Mouse (Mus musculus): ENCODE results near the gene Prkca.

Gene Prkca

DNA sequence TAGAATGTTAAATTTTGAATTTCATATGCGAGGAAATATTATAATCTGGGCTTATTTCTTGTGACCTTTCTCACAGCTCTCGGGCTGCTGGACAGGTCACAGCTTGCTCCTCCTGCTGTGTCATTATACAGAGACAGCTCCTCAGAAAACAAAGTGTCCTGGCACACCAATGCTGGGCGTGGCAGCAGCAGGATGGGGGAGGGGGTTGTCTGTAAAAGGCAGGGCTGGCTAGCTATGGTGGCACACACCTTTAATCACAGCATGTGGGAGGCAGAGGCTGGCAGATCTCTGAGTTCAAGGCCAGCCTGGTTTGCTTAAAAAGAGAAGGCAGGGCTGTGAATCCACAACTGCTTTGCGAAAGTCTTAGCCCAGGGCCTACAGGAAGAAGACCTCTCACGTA lies 360.5 kb downstream of the Prkca start:
- no peak for DNase-seq

DNA sequence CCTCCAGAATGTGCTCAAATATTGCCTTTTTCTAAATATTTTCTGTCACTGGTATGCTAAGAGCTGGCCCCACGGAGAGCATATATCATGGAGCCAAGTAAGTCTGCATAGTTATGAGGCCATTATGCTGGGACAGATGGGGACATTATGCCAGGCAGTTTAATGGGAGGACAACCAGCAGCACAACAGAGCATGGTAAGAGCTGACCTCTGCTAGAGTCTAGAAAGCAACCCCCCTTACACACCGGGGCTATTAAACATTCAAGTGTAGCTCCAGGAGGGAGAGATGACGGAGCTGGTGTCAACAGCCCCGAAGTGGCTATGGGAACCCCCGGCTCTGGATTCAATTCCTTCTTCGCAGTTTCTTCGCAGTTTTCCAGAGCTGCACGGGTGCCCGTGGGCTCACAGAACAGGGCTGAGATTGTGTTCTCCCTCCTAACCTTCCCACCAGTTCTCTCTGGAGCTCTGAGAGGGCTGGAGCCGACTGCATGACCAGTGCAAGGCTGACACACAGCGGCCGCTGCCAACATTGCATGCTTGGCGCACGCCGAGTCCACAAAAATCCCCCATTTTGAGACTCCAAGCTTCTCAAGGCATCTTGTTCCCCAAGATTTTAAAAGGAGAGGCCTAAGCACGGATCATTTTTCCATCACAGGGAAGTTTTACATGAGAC lies 361.4 kb downstream of the Prkca start:
- peak; percentile 30 for DNase-seq

DNA sequence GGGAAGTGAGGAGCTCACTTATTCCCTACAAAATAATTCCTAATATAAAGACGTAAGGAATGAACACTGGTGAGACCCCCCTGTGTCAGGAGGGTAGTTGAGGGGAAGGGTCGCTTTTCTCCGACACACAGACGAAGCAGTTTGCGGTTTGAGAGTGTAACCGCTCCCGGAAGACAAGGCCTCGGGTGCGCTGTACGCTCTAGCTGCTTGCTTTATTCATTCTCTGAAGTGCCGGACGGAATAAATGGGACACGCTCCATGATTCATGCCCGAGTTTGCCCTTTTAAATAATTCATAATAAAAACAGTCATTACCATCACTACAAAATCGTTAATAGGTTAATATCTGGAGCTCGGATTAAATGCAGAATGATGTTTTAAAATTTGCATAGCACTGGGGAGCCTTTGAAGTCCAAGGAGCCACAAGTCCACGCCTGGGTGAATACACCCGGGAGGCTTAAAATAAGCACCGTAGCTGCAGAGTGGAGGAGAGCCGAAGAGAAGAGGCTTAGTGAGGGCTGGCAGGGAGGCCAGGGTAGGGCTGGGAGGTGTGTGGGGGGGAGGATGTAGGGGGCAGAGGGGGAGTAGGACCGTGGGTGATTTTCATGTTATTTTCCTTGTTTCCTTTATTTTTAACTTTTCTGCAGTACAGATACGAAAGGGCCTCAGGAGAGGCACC lies 364.1 kb downstream of the Prkca start:
- no peak for DNase-seq

DNA sequence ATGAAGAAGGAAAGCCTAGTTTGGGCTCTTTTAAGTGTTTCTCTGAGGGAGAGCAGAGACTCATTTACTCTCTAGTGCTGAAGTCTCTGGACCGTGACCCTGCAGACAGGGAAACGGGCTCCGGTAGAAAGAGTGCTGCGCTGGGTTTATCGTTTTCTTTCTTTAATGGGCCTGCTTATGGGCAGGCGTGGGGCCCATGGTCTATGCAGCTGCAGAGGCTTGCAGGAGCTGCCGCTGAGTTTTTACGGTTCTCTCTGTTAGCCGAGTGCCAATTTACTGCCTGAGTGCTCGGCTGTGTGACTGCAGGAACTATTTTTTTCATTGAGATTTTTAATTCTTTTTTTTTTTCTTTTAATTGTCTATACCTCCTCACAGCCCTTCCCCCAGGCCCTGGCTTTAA lies 373.8 kb downstream of the Prkca start:
- no peak for DNase-seq

DNA sequence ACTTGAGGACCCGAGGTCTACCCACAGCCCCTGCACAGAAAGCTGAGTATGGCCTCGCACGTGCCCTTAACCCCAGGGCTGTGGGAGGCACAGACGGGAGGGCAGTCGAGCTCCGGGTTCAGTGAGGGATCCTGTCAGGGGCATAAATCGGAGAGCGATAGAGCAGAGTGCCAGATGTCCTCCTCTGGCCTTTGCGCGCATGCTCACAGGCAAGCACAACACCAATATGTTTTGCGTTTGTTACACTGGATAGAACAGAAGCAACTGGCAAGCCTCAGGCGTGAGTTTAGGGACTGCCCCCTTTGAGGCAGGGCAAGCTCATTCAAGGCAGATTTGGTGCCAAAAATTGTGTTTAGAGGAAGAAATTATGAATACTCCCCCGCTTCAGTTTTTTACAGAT lies 375.6 kb downstream of the Prkca start:
- DNase-seq = no peak

DNA sequence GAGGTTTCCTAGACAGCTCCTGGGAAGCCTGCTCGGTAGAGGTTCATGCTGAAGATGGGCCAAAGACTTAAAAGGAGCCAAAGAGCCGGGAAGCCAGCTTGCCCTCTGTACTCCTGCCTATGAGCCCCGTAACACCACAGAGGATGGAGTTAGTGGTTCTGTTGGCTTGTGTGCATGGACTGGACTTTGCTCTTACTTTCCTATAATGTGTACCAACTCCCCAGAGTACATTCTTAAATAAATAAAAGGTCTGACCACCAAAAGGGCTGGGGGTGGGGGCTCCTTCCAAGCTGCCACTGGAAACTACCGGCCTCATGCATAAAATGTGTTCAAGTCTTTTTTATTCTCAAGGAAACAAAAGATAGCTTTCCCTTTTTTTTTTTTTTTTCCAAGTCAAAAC lies 377.5 kb downstream of the Prkca start:
- no peak for DNase-seq

DNA sequence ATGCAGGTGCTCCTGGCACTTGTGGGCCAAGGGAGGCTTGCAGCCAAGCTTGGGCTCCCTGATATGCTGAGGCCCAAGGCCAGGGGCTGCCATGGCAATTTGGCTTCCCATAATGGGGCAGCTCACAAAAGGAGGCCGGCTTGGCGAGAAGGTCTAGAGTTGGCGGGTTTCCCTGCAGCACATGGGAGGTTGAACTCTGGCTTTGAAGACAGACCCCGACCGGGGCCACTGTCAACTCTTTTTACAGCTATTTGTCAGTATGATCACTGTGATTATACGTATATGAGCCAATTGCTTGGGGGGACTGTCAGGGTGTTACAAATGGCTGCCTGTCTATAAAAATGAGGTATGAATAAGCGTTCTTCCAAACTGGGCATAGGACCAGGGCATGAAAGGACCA lies 378.3 kb downstream of the Prkca start:
- DNase-seq = peak; percentile 66

DNA sequence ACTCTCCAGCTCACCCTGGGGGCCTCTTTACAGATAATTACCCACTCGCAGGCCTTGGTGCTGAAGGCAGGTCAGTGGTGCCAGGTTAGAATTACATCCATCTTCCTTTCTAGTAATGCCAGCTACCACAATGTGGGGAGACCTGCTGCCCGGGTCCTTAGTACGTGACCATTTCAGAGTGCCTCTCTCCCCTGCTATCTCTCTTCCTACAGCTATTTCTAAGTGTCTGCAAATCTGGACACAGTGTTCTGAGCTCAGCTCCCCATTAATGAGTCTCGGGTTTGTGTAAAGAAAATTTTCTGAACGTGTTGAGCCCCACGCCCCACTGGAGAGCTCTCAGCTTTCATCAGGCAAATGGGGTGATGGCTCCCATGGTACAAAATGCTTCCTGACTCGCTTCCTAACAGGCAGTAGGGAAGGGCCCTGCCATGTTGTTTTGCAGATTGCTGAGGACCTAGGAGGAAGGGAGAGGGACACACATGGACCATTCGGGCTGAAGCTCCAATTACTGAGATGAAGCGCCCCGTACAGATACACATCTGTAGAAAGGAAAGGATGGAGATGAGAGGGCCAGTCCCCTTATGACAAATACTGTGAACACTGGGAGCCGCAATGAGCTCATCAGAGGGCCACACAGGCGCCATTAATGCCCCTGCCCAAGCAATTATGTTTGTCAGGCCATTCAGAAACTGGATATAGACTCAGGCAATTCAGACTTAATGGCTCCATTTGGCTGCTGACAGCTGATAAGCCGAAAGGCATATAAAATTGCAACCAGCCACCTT lies 386.0 kb downstream of the Prkca start:
- no peak for DNase-seq

DNA sequence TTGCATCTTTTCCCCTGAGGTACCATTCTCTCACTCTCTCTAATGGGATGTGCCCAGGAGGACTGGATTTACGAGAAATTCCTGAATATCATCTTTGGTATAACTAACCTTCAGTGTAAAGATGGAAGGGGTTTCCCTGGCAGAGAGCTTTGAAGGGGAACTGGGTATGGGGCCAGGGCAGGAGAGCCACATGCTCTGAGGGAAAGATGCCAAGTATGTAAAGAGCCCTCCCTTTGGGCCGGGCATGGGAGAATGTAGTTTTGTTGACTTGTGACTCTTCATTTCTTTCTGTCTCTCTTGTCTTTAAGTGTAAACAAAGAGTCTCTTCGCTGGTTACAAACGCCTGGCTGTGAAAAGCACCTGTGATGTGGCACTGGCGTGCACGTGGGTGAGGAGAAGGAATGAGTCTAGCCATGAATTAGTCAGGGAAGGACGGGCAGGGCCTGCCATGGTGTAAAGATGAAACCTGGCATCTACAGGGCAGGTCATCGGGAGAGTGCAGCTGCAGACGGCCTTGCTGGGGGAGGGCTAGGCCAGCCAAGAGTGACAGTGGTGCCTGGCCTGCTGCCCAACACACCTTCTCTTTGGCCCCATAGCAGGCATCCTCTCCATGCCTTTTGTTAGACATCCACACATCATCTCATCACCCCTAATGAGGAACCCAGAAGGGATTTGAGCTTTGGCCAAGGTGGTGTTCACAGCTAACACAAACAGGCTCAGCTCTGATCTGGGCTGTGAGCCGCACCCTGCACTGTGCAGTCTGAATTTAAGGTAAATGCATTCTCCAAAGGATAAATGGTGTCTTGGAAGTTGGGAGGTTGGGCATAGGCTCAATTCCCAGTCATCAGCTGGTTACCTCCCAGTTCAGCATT lies 388.3 kb downstream of the Prkca start:
- DNase-seq = no peak

DNA sequence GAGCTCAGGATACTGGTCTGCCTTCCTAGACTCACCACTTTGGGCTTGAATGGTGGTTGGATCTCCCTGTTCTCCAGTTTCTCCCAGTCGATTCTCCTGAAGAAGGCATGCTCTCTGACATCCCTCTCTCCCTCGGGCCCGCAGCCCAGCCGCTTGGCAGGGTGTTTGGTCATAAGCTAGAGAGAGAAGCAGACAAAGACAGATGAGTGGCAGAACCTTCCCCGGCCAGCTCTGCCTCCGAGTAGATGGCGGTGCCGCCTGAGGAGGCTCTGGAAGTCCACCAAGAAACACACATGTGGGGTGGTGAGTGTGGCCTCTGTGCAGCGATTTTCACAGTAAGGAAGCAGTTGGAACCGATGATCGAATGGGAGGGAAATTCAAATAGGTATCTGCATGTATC lies 392.3 kb downstream of the Prkca start:
- DNase-seq = no peak

DNA sequence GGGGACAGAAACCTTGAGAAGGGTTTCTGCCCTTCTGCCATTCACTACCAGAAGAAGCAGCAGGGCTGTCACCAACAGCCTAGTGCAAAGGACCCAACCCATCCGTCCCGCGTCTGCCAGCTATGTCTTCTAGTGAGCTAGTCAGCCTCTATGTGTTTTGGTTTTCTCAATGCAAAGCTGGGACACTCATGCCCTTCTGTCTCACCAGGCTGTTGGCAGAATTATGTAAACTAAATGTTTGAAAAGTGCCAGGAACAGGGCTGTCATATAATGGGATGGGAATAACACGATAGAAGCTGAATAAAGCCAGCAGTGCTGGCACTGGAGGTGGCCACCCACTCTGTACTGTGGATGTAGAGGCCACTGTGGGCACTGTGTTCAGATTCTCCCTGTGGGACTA lies 393.1 kb downstream of the Prkca start:
- peak; percentile 69 for DNase-seq

DNA sequence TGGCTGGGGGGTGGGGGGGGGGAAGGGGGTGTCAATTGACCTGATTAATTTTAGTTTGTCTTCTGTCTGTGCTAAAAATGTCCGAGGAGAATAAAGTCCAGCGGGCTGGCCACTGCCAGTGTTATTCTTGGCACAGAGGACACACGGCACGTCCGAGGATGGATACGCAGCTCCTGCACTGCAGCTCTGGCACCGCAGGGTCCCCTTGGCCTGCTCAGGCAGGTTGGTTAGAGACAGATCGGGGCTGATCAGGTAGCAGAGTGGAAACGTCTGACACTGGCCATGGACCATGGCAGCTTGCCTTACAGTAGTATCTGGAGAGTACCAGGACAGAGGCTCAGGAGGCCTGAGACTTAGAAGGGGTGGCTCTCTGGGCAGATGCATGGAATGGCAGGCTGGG lies 393.5 kb downstream of the Prkca start:
- no peak for DNase-seq

DNA sequence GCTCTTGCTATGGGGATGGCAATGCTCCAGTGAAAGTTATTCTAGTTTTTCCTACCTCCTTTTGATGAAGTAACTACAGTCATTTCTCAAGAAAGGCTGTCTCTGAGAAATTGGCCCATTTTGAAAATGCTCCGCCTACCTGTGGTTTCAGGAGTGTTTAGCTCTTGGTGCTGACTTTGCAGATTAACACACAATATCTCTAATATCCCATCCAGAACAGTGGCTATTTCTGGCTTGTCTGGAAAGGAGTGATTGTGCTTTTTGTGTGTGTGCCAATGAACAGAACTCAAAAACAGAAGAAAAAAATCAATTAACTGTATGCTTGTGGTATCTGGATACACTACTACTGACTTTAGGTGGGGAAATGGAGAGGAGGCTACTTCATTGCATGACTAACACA lies 395.8 kb downstream of the Prkca start:
- DNase-seq = no peak

DNA sequence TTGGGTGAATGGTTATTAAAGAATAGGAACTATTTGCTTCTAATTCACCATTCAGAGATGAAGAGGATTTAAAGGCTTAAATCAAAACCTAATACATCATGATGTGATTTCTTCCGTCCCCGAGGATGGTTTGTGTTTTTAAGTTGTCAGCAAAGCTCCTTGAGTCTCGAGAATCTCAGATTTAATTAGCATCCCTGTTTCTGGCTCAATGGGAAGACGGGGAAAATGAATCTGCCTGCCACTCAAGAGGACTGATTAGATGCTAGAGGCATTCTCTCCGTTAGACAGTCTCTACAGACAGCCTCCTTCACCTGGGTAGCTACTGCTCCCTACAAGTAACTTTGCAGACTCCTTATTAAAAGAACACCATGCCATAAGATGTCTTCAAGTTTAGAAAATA lies 396.9 kb downstream of the Prkca start:
- no peak for DNase-seq

DNA sequence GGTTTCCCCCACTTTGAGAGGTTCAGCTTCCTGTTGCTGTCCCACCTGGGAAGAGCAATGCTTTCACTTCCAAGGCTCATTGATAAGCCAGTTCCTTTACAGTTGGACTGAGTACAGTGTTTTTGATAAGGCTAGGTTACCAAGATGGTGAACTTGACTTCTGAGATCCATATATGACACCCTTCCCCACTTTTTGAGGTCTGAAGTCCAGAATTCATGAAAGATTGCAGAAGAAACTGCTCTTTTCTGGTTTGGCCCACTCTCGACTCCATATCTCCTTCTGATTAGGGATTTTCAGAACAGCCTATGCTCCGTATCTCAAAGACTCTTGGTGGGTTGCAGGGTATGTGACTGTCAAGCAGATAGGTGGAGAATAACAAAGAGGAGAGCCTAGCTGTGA lies 406.8 kb downstream of the Prkca start:
- DNase-seq = no peak

DNA sequence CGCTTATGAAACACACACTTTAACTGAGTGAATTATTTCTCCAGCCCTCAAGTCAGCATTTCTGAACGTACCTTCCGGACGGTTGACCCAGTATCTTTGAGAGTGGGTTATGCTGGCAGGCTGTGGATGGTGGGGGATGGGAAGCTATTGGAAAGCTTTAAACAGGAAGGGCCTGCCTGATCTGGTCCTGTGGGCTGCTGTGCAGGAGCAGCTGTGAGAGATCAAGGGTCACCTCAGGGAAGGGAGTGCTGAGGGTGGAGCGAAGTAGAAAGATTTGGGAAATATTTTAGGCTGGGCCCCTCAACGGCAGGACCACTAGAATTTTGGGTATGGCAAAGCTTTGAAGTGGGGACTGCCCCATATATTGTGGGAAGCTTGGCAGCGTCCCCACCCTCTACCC lies 412.0 kb downstream of the Prkca start:
- no peak for DNase-seq

DNA sequence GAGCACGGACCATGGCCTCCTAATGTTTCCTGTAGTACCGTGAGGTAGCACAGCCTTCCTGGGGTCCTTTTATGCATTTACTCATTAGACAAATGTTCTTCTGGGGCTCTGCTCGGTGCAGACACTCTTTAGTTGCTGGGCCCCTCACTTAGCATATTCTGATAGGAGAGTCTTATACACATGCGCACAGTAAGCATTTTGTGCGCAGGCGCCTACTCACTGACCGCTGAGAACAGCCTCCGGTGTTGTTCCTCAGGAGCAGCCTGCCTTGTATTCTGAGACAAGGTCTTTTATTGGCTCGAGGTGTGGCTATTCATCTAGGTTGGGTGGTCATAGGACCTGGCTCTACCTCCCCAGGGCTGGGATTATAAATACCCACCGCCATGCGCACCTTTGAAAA lies 412.4 kb downstream of the Prkca start:
- DNase-seq = no peak

DNA sequence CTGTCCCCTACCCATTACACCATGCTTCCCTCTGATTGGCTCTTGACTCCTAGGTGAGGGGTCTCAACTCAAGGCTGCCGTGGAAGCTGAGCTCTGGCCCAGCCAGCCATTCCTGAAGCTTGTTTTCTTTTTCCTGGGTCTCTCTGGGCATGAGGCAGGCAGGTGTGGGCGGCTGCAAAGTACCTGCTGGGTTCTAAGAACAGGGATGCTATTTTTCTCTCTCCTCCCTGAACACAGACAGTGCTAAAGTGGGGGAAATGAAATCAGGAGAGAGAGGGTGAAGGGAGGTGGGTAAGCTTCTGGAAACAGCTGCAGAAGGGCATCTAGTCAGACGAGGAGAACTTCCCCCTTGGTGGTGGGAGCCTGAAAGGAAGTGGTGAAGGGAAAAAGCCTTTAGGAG lies 414.0 kb downstream of the Prkca start:
- no peak for DNase-seq

DNA sequence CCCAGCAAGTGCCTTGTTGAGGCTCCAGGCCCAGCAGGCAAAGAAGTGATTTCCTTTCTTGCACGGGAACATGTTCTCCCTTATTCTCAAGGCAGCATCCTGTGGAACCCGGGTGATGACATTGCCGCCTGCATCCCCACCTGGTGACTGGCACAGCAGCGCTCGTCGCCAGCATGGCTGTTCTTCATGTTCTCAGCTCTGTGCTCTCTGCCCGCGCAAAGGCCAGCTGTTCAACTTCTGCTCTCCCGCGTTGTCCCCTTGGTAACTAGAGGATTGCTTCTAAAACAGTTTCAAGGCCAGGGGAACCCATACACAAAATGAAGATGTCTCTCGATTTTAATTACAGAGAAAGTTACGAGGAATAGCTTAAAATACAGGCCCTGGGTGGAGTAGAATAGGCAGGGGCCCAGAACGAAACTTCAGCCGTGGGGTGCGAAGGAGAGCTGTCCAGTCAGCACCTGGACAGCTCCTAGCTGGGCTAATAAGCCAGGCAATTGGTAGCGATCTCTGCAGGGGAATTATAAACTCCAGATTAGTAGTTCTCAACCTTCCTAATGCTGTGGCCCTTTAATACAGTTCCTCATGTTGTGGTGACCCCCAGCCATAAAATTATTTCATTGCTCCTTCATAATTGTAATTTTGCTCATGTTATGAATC lies 423.7 kb downstream of the Prkca start:
- peak; percentile 56 for DNase-seq

DNA sequence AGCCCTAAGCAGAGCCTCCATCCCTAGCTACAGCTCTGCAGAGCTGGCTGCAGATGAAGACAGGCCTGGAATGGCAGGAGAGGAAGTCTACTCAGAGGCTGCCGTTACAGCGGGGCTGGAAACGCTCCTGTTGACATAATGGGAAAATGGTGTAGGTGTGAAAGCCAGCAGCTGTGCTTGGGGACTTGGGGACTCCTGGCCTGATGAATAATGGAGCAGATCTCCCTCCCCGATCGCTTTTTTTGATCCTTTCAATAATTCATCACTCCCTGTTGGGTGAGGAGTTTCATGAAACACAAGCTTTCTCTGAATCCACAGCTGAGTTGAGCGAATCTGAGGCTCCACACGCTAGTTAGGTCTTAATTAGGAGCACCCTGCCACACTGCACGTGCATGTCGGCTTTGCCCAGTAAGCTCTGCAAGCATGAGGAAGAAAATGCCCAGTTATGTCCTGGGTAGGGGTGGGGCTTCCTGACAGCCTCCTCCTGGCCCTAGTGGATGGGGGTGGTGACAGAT lies 425.9 kb downstream of the Prkca start:
- DNase-seq = peak; percentile 45

DNA sequence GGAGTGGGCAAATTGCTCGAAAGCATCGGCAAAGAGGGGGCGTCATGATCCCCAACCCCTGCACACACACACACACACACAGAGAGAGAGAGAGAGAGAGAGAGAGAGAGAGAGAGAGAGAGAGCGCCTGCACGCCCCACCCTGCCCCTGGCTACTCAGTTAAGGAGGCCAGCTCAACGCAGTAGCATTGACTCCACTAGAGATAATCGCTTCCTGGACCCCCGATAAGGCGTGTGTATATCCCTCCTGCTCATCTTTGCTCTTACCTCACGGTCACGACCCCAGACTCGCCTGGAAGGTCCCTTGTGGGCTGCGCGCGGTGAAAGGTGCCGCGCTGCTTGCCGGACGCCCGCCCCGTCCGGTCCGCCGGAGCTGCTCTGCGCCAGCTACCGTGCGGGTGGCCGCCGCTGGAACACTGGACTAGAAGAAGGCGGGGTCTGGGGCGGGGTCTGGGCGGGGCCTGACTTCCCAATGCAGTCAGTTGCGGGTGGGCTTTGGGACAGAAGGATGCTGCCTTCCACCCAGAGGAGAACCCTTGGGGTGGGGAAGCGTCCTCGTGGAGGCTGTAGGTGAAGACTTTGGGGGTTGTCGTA lies 429.0 kb downstream of the Prkca start, which contains the start of gene Cacng5:
Gene Cacng5 (minus strand): TSS at position 422 of the 593 bp plus-strand sequence.
- DNase-seq = no peak

DNA sequence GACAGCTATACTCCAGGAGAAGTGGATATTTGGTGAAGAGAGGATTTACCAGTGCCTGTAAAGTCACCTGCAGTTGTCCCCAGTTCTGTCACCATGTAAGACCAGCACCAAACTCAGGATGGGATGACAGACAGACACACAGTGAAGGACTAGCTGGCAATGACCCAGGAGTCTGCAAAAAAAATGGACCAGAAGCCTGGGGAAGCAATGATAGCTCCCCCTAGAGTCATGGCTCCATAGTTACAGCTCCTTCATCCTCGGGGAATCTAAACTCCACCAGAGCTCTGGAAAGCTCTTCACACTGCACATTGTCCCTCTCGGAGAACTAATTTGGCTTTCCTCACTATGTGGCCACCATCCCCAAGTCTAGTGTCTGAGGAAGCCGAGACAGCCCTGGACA lies 430.4 kb downstream of the Prkca start:
- DNase-seq = no peak
